Mouse (Mus musculus) E14TG2a.4 (cell line): Measurements from ENCODE around the gene Vmn1r64.
"Not testable (repeated sequence)": the region's sequence is repeated elsewhere in the genome, so short reads cannot be mapped to it uniquely, and the experiment has no call there.

Experiments
- CTCF ChIP-seq: conservative IDR thresholded peaks from 2 replicates; pipeline ENCODE4 v1.5.1; 2014; ENCODE audit warnings: low read length
- POU5F1 ChIP-seq: IDR thresholded peaks from 2 replicates; pipeline ENCODE4 v1.6.1; 2014; ENCODE audit warnings: low read length, borderline replicate concordance

DNA sequence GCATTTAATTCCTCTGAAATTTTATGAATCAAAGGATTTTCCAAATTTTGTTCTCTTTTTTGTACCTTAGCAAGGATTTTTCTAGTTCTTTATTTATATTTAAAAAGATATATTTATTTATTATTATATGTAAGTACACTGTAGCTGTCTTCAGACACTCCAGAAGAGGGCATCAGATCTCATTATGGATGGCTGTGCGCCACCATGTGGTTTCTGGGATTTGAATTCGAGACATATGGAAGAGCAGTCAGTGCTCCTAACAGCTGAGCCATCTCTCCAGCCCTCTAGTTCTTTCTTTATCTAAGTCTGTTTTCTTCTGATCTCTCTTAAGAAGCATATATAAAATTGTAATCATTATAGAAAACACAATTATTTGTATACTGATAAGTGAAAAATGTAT, 12.9 kb upstream of the Vmn1r64 start:
- not testable (repeated sequence) for TF ChIP-seq CTCF, POU5F1
